Mouse (Mus musculus) liver, embryonic 15.5 days (tissue): ENCODE data around the gene Tmem107. TPM values are rescaled to one million over a fixed set of nuclear protein-coding genes. Genes with fewer than 3 reads are reported as not detected.

Source experiments
- ATAC-seq: fragments of 200-750 bp; cut with Nextera tagmentation; 2 replicates; pipeline ENCODE4 v1.8.0; 2017; ENCODE audit warnings: moderate number of reproducible peaks, mild to moderate bottlenecking, moderate library complexity; ENCODE audit not compliant: insufficient read depth
- H3K27ac ChIP-seq: fragments of 300-500 bp; sonication (generic); replicated peaks from 2 replicates; pipeline ENCODE4 v1.5.1; 2015; ENCODE audit warnings: mild to moderate bottlenecking, inconsistent platforms
- H3K27me3 ChIP-seq: fragments of 300-500 bp; sonication (generic); 2 replicates; pipeline ENCODE4 v1.6.1; 2015; ENCODE audit warnings: mild to moderate bottlenecking, inconsistent platforms
- H3K36me3 ChIP-seq: fragments of 300-500 bp; sonication (generic); replicated peaks from 2 replicates; pipeline ENCODE4 v1.6.1; 2015; ENCODE audit warnings: moderate library complexity, mild to moderate bottlenecking, inconsistent platforms
- H3K4me1 ChIP-seq: fragments of 300-500 bp; sonication (generic); replicated peaks from 2 replicates; pipeline ENCODE4 v1.6.1; 2015; ENCODE audit warnings: inconsistent platforms
- H3K4me2 ChIP-seq: fragments of 300-500 bp; sonication (generic); 2 replicates; pipeline ENCODE4 v1.6.1; 2015; ENCODE audit warnings: moderate library complexity, mild to moderate bottlenecking, inconsistent platforms
- H3K4me3 ChIP-seq: fragments of 300-500 bp; sonication (generic); replicated peaks from 2 replicates; pipeline ENCODE4 v1.5.1; 2015; ENCODE audit warnings: mild to moderate bottlenecking, inconsistent platforms
- H3K9ac ChIP-seq: fragments of 300-500 bp; sonication (generic); 2 replicates; pipeline ENCODE4 v1.6.1; 2015; ENCODE audit warnings: moderate library complexity, mild to moderate bottlenecking, inconsistent platforms
- H3K9me3 ChIP-seq: fragments of 300-500 bp; sonication (generic); replicated peaks from 2 replicates; pipeline ENCODE4 v1.6.1; 2016; ENCODE audit warnings: inconsistent platforms
- WGBS: fragments of 180-500 bp; shearing (Covaris S2); methylation state at CpG from one replicate; pipeline ENCODE4 v1.1.7; 2015; ENCODE audit warnings: mixed read lengths; ENCODE audit not compliant: insufficient replicate concordance; 5-methylcytosine and 5-hydroxymethylcytosine counted together
- polyA plus RNA-seq: library from polyadenylated mRNA; unstranded; fragments of >200 nt; fragmentation: Nextera tagmentation; extraction: Ambion mirVana; gene quantifications from 2 replicates; pipeline ENCODE4 v1.2.1, GENCODE M21; 2015

The Tmem107 gene
- polyA plus RNA-seq, 1 experiment from 2014 or later, result 21.6 TPM

GRCm38 (mm10) chr11:69066163-69066861, 4.3 kb upstream of the Tmem107 start:
- peaks cover 68% of the 10 kb centered on the region for H3K4me1 ChIP-seq
- no peaks in the 10 kb centered on the region for H3K36me3 ChIP-seq
- H3K4me2 ChIP-seq, result peak overlapping the region; percentile 87
- peak overlapping the region; percentile 56 for H3K9ac ChIP-seq
- no peaks in the 10 kb centered on the region for H3K27me3 ChIP-seq
- WGBS, result 3% methylated on average over 29 of the region's 29 CpGs
- peak overlapping the region; percentile 57 for H3K4me3 ChIP-seq
- peak overlapping the region; percentile 66 for H3K27ac ChIP-seq
- 0 out of 2 replicates have a peak, but pooled peaks have one; percentile 16 for ATAC-seq
- H3K9me3 ChIP-seq, result no peaks in the 10 kb centered on the region

DNA sequence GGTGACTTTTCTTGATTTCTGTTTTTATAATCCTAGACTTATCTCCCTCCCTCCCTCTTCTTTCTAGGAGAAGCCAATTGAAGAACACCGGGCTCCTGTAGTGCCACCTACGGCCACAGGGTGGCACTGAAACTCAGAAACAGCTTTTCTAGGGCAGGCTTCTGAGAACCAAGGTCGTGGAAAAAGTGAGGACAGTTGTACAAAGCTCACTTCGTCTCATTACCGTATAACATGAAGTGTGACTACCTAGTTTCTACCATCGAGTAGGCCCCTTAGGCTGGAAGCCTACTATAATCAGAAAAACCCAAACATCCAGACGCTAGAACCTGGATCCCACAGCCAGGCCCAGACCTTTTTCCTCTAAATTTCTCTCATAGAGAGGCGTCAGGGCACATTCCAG, 3.6 kb upstream of the Tmem107 start:
- Histone ChIP-seq H3K9ac (peak overlapping the region; percentile 56), H3K36me3 (no peaks in the 10 kb centered on the region), H3K4me3 (peak overlapping the region; percentile 57), H3K4me1 (peaks cover 70% of the 10 kb centered on the region), H3K9me3 (no peaks in the 10 kb centered on the region), H3K27me3 (no peaks in the 10 kb centered on the region), H3K4me2 (peak overlapping the region; percentile 87), H3K27ac (peak overlapping the region; percentile 66; the same call in 1 of the 2 replicates)
- WGBS, result 12% methylated on average over 8 of the region's 8 CpGs
- no peak for ATAC-seq

GRCm38 (mm10) chr11:69067601-69068000, 3.0 kb upstream of the Tmem107 start:
- peaks cover 73% of the 10 kb centered on the region for H3K4me1 ChIP-seq
- no peaks in the 10 kb centered on the region for H3K27me3 ChIP-seq
- H3K27ac ChIP-seq, result no peak overlapping the region
- no peaks in the 10 kb centered on the region for H3K9me3 ChIP-seq
- no peaks in the 10 kb centered on the region for H3K36me3 ChIP-seq
- H3K4me3 ChIP-seq, result no peak overlapping the region
- 52% methylated on average over 6 of the region's 6 CpGs for WGBS
- H3K9ac ChIP-seq, result no peak overlapping the region
- H3K4me2 ChIP-seq, result no peak overlapping the region
- no peak for ATAC-seq

DNA sequence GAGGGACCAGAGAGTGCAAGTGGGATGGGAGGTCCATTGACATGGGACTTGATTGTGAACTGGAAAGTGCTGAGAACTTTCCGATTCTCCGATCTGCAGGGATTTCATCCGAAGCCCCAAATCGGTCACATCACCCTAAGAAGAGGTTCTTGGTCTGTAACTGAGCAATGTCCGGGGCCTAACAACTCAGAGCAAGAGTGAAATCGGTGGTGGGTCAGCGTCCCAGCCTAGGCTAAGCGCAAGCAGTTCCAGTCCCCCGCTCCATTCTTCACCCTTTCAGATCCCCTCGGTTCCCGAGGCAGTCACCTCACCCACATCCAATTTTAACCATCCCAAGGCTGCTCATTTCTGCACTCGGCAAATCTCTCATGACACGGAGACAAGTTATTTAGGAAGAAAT, 513 bp upstream of the Tmem107 start:
- Histone ChIP-seq H3K9me3 (no peaks in the 10 kb centered on the region), H3K4me1 (peaks cover 78% of the 10 kb centered on the region), H3K27ac (peak overlapping the region; percentile 87), H3K36me3 (no peaks in the 10 kb centered on the region), H3K27me3 (no peaks in the 10 kb centered on the region), H3K4me3 (peak overlapping the region; percentile 75), H3K4me2 (peak overlapping the region; percentile 91), H3K9ac (peak overlapping the region; percentile 81)
- WGBS, result 2% methylated on average over 13 of the region's 13 CpGs
- no peak for ATAC-seq

DNA sequence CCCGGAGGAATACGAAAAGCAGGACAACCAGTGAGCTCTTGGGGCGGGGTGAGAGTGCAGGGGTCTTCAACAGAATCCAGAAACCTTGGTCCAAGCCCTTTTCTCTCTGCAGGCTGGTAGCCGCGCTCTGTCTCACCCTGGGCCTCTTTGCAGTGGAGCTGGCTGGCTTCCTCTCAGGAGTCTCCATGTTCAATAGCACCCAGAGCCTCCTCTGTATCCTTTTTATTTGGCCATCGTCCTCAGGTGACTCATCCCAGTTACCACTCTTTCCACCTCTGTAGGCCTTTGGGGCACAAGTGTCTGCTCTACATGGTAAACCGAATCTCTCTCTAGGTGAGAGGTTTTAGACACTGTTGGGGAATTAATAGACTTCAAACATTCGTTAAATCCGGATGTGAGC, 656 bp downstream of the Tmem107 start:
- Histone ChIP-seq H3K9me3 (no peaks in the 10 kb centered on the region), H3K36me3 (no peaks in the 10 kb centered on the region), H3K27me3 (no peaks in the 10 kb centered on the region), H3K9ac (peak overlapping the region; percentile 81), H3K4me2 (peak overlapping the region; percentile 91), H3K4me1 (peaks cover 73% of the 10 kb centered on the region), H3K4me3 (peak overlapping the region; percentile 75), H3K27ac (peak overlapping the region; percentile 87)
- ATAC-seq, result no peak
- 28% methylated on average over 9 of the region's 9 CpGs for WGBS

- peak overlapping the region; percentile 90 for H3K27ac ChIP-seq
- WGBS, result 80% methylated on average over 11 of the region's 11 CpGs
- peak overlapping the region; percentile 91 for H3K4me2 ChIP-seq
- H3K4me3 ChIP-seq, result peak overlapping the region; percentile 46; the same call in 1 of the 2 replicates
- no peak for ATAC-seq
- peaks cover 64% of the 10 kb centered on the region for H3K4me1 ChIP-seq
- peak overlapping the region; percentile 60; the same call in 1 of the 2 replicates for H3K9ac ChIP-seq
- no peaks in the 10 kb centered on the region for H3K9me3 ChIP-seq
- H3K36me3 ChIP-seq, result no peaks in the 10 kb centered on the region
- no peaks in the 10 kb centered on the region for H3K27me3 ChIP-seq
Measured at GRCm38 (mm10) chr11:69072234-69072633, 1.6 kb downstream of the Tmem107 start.

DNA sequence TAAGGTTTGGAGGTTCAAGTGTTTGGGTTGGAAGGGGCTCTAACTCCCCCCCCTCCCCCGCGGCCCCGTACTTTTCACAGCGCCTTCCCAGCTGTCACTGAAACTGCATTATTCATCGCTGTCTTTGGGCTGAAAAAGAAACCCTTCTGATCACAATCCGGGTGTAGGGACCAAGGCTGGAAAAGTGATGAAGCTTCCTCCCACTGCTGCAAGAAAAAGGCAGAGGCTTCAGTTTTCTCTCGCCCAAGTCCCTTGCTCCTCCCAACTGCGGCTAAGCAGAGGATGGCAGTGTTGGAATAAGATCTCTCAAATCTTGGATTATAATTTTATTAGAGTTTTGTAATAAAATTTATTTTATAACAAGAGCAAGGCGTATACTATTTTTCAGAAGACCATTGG, 2.1 kb downstream of the Tmem107 start:
- Histone ChIP-seq H3K4me3 (peak overlapping the region; percentile 46), H3K36me3 (no peaks in the 10 kb centered on the region), H3K4me2 (peak overlapping the region; percentile 91), H3K4me1 (peaks cover 60% of the 10 kb centered on the region), H3K9me3 (no peaks in the 10 kb centered on the region), H3K9ac (peak overlapping the region; percentile 60), H3K27ac (peak overlapping the region; percentile 90), H3K27me3 (no peaks in the 10 kb centered on the region)
- ATAC-seq, result no peak
- 16% methylated on average over 9 of the region's 9 CpGs for WGBS

GRCm38 (mm10) chr11:69073065-69073888, 2.7 kb downstream of the Tmem107 start:
- Histone ChIP-seq H3K9ac (peak overlapping the region; percentile 60), H3K4me2 (peak overlapping the region; percentile 91), H3K36me3 (no peaks in the 10 kb centered on the region), H3K9me3 (no peaks in the 10 kb centered on the region), H3K4me1 (peaks cover 58% of the 10 kb centered on the region), H3K27ac (peak overlapping the region; percentile 90), H3K27me3 (no peaks in the 10 kb centered on the region), H3K4me3 (peak overlapping the region; percentile 46)
- ATAC-seq, result peak; percentile 71
- WGBS, result under 1% methylated on average over 14 of the region's 14 CpGs

DNA sequence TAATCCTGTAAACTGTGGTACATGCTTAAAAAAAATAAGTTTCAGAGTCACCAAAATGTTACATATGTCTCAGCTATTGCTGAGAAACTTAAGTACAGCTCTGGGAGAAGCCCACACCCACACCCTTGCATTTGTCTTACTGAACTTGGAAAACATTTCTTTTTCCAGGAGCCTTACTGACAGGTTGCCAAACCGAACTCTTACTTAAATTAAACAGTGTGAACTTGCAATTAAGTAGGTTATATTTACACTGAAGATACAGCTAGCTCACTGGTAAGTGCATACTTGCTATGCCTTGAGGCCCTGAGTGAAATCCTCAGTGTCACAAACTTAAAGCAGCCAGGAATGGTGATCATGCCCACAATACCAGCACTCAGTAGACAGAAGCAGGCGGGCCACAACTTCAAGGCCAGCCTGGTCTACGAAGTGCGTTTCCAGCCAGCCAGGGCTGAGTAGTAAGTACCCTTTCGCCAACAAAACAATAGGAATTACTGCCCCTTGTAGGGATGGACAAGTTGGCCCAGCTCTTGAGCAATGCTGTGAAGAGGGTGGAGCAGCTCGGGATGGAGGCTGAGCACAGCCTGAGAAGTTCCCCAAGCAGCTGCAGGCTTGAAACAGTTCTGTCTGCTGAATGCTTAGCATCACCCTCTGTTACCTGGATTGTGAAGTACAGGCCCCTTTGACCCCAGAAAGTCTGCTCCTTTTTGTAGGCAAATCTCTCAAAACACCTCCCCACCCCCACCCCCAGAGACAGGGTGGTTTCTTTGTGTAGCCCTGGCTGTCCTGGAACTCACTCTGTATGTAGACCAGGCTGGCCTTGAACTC, 3.6 kb downstream of the Tmem107 start:
- Histone ChIP-seq H3K4me2 (0 out of 2 replicates have a peak overlapping the region, but pooled peaks have one; percentile 1), H3K36me3 (no peaks in the 10 kb centered on the region), H3K9me3 (no peaks in the 10 kb centered on the region), H3K4me1 (peaks cover 58% of the 10 kb centered on the region), H3K9ac (peak overlapping the region; percentile 60; the same call in 1 of the 2 replicates), H3K27ac (peak overlapping the region; percentile 90), H3K4me3 (no peak overlapping the region), H3K27me3 (no peaks in the 10 kb centered on the region)
- no peak for ATAC-seq
- WGBS, result 46% methylated on average over 6 of the region's 6 CpGs

- Histone ChIP-seq H3K9ac (peak overlapping the region; percentile 60; the same call in 1 of the 2 replicates), H3K4me2 (0 out of 2 replicates have a peak overlapping the region, but pooled peaks have one; percentile 1), H3K4me1 (peaks cover 54% of the 10 kb centered on the region), H3K27me3 (no peaks in the 10 kb centered on the region), H3K27ac (peak overlapping the region; percentile 90), H3K4me3 (no peak overlapping the region), H3K9me3 (no peaks in the 10 kb centered on the region), H3K36me3 (no peaks in the 10 kb centered on the region)
- ATAC-seq, result no peak
- WGBS, result 52% methylated on average over 2 of the region's 2 CpGs
Measured at GRCm38 (mm10) chr11:69074776-69075069, 4.1 kb downstream of the Tmem107 start.
